ENCODE assay signal across 17 mouse cellular contexts in genomic region chr7:81875372-81875771, GRCm38 (mm10). TPM values are rescaled to one million over a fixed set of nuclear protein-coding genes. Genes with fewer than 3 reads are reported as not detected.
A peak's percentile ranks its signal among the peaks of the same experiment; 100 is the strongest.
DNase-seq lines count a peak whose midpoint lies in the region; ATAC-seq lines count a peak whose summit lies in the region.
"Had no signal": no experiment of that assay in that cellular context is flagged by ENCODE, and none has a peak within 500 bp of the region (broad histone marks: within the 10 kb centered on the region; RNA-seq: fewer than 3 reads in every experiment).

No protein-coding gene starts in this region.

- no peak overlapping the region for H3K9ac ChIP-seq in hindbrain, embryonic 16.5 days (ENCODE audit: low read depth, low read length)
- H3K9ac ChIP-seq in hindbrain, embryonic 12.5 days: no peak overlapping the region
- no peak overlapping the region for H3K9ac ChIP-seq in neural tube, embryonic 13.5 days
- no peak overlapping the region for H3K9ac ChIP-seq in neural tube, embryonic 15.5 days (replicated peaks)
- no peak overlapping the region for H3K9ac ChIP-seq in liver, embryonic 12.5 days
- H3K9ac ChIP-seq: intestine, embryonic 15.5 days; stomach, embryonic 15.5 days had no signal

- WGBS in hindbrain, embryonic 16.5 days: 75% methylated on average over 9 of the region's 9 CpGs
- 89% methylated on average over 9 of the region's 9 CpGs for WGBS in hindbrain, embryonic 12.5 days
- 68% methylated on average over 9 of the region's 9 CpGs for WGBS in neural tube, embryonic 13.5 days
- WGBS in neural tube, embryonic 15.5 days: 62% methylated on average over 9 of the region's 9 CpGs
- WGBS in liver, embryonic 12.5 days (ENCODE audit: insufficient replicate concordance): 72% methylated on average over 9 of the region's 9 CpGs

- H3K4me1 ChIP-seq in hindbrain, embryonic 16.5 days (ENCODE audit: control insufficient read depth, insufficient read depth, low read depth, low read length): peaks cover 3% of the 10 kb centered on the region
- H3K4me1 ChIP-seq in hindbrain, embryonic 12.5 days: no peaks in the 10 kb centered on the region
- H3K4me1 ChIP-seq in neural tube, embryonic 13.5 days (replicated peaks): peaks cover 12% of the 10 kb centered on the region
- H3K4me1 ChIP-seq in neural tube, embryonic 15.5 days: peaks cover 16% of the 10 kb centered on the region; the same call in 1 of the 2 replicates
- 0 out of 2 replicates have a peak, but pooled peaks cover 4% of the 10 kb centered on the region for H3K4me1 ChIP-seq in liver, embryonic 12.5 days
- H3K4me1 ChIP-seq: stomach, embryonic 15.5 days had no signal

- ATAC-seq in hindbrain, embryonic 16.5 days: 0 out of 2 replicates have a peak, but pooled peaks have one; percentile 18
- ATAC-seq in hindbrain, embryonic 12.5 days (ENCODE audit: low FRiP score): no peak
- no peak; the same call in 1 of the 2 replicates for ATAC-seq in neural tube, embryonic 13.5 days (ENCODE audit: low read depth)
- peak; percentile 7; the same call in 1 of the 2 replicates for ATAC-seq in neural tube, embryonic 15.5 days (ENCODE audit: low FRiP score)
- ATAC-seq in liver, embryonic 12.5 days: no peak
- ATAC-seq: intestine, embryonic 15.5 days had no signal

- H3K4me3 ChIP-seq in hindbrain, embryonic 16.5 days (ENCODE audit: low read length): no peak overlapping the region
- H3K4me3 ChIP-seq in hindbrain, embryonic 12.5 days: no peak overlapping the region
- no peak overlapping the region for H3K4me3 ChIP-seq in neural tube, embryonic 13.5 days
- H3K4me3 ChIP-seq in neural tube, embryonic 15.5 days (replicated peaks): no peak overlapping the region
- no peak overlapping the region for H3K4me3 ChIP-seq in liver, embryonic 12.5 days
- H3K4me3 ChIP-seq: erythroblast, embryonic 14.5 days; intestine, embryonic 15.5 days; stomach, embryonic 15.5 days had no signal

- no peaks in the 10 kb centered on the region for H3K27me3 ChIP-seq in hindbrain, embryonic 16.5 days (replicated peaks; ENCODE audit: control insufficient read depth, insufficient read depth, low read length)
- no peaks in the 10 kb centered on the region for H3K27me3 ChIP-seq in hindbrain, embryonic 12.5 days
- no peaks in the 10 kb centered on the region for H3K27me3 ChIP-seq in neural tube, embryonic 13.5 days
- no peaks in the 10 kb centered on the region for H3K27me3 ChIP-seq in neural tube, embryonic 15.5 days (replicated peaks)
- H3K27me3 ChIP-seq in liver, embryonic 12.5 days (replicated peaks): peaks cover 33% of the 10 kb centered on the region; the same call in 1 of the 2 replicates
- H3K27me3 ChIP-seq: intestine, embryonic 15.5 days; stomach, embryonic 15.5 days had no signal

- no peak for DNase-seq in neural tube, embryonic 10.5 days (ENCODE audit: extremely low spot score, low spot score)
- DNase-seq in adrenal gland, postnatal 10 days: peak; percentile 51
- DNase-seq: cerebellum, adult 9-10 months; heart, postnatal 10 days; kidney, postnatal 4 days; thymus, postnatal 36 days had no signal

- H3K27ac ChIP-seq in hindbrain, embryonic 16.5 days (ENCODE audit: low read depth, low read length): no peak overlapping the region
- H3K27ac ChIP-seq in hindbrain, embryonic 12.5 days: no peak overlapping the region
- peak overlapping the region; percentile 56 for H3K27ac ChIP-seq in neural tube, embryonic 13.5 days (replicated peaks)
- peak overlapping the region; percentile 48 for H3K27ac ChIP-seq in neural tube, embryonic 15.5 days (replicated peaks)
- no peak overlapping the region for H3K27ac ChIP-seq in liver, embryonic 12.5 days
- H3K27ac ChIP-seq: intestine, embryonic 15.5 days; stomach, embryonic 15.5 days had no signal

- H3K4me2 ChIP-seq in hindbrain, embryonic 16.5 days (ENCODE audit: low read length): no peak overlapping the region
- H3K4me2 ChIP-seq in hindbrain, embryonic 12.5 days (replicated peaks): no peak overlapping the region
- no peak overlapping the region for H3K4me2 ChIP-seq in neural tube, embryonic 13.5 days
- no peak overlapping the region for H3K4me2 ChIP-seq in neural tube, embryonic 15.5 days
- H3K4me2 ChIP-seq in liver, embryonic 12.5 days: no peak overlapping the region
- H3K4me2 ChIP-seq: intestine, embryonic 15.5 days; liver, embryonic 11.5 days; stomach, embryonic 15.5 days had no signal

- no peaks in the 10 kb centered on the region for H3K36me3 ChIP-seq in hindbrain, embryonic 16.5 days (ENCODE audit: control insufficient read depth, insufficient read depth, low read length)
- no peaks in the 10 kb centered on the region for H3K36me3 ChIP-seq in hindbrain, embryonic 12.5 days
- H3K36me3 ChIP-seq in neural tube, embryonic 13.5 days: no peaks in the 10 kb centered on the region
- H3K36me3 ChIP-seq in neural tube, embryonic 15.5 days: no peaks in the 10 kb centered on the region
- no peaks in the 10 kb centered on the region for H3K36me3 ChIP-seq in liver, embryonic 12.5 days
- H3K36me3 ChIP-seq: intestine, embryonic 15.5 days; stomach, embryonic 15.5 days had no signal

- no peaks in the 10 kb centered on the region for H3K9me3 ChIP-seq in hindbrain, embryonic 16.5 days (ENCODE audit: control insufficient read depth, low read length)
- no peaks in the 10 kb centered on the region for H3K9me3 ChIP-seq in hindbrain, embryonic 12.5 days (replicated peaks)
- H3K9me3 ChIP-seq in neural tube, embryonic 13.5 days: no peaks in the 10 kb centered on the region
- H3K9me3 ChIP-seq in neural tube, embryonic 15.5 days (replicated peaks): no peaks in the 10 kb centered on the region
- no peaks in the 10 kb centered on the region for H3K9me3 ChIP-seq in liver, embryonic 12.5 days (replicated peaks)
- H3K9me3 ChIP-seq: intestine, embryonic 15.5 days; stomach, embryonic 15.5 days had no signal

RNA-seq across cellular contexts. Expression of gene Tm6sf1, which starts 16.6 kb away (rescaled TPM):
- 9.0 and 13.0 TPM in 2 replicates for polyA plus RNA-seq in hindbrain, embryonic 16.5 days (2015; fragmentation: Nextera tagmentation; extraction: Ambion mirVana)
- 13.0 and 13.5 TPM in 2 replicates for polyA plus RNA-seq in hindbrain, embryonic 12.5 days (2016; fragmentation: Nextera tagmentation; extraction: Ambion mirVana)
- polyA plus RNA-seq in neural tube, embryonic 13.5 days (2015; fragmentation: Nextera tagmentation; extraction: Ambion mirVana): 13.4 TPM in 2 replicates
- total RNA-seq in adrenal gland, postnatal 10 days (2021): 10 to 100 TPM; 15.8 to 21.2 TPM
- 15.1 and 25.6 TPM in 2 replicates for polyA plus RNA-seq in neural tube, embryonic 15.5 days (2015; fragmentation: Nextera tagmentation; extraction: Ambion mirVana)
- polyA plus RNA-seq in liver, embryonic 12.5 days (2016; fragmentation: Nextera tagmentation; extraction: Ambion mirVana): 8.3 and 8.9 TPM in 2 replicates

RNA-seq across cellular contexts. Expression of gene Gm10160, which starts 19.8 kb away (rescaled TPM):
- polyA plus RNA-seq in hindbrain, embryonic 16.5 days (2015; fragmentation: Nextera tagmentation; extraction: Ambion mirVana): not detected in 2 replicates
- polyA plus RNA-seq in hindbrain, embryonic 12.5 days (2016; fragmentation: Nextera tagmentation; extraction: Ambion mirVana): not detected in 2 replicates
- not detected in 2 replicates for polyA plus RNA-seq in neural tube, embryonic 13.5 days (2015; fragmentation: Nextera tagmentation; extraction: Ambion mirVana)
- total RNA-seq in adrenal gland, postnatal 10 days (2021): not detected
- polyA plus RNA-seq in neural tube, embryonic 15.5 days (2015; fragmentation: Nextera tagmentation; extraction: Ambion mirVana): not detected in 2 replicates
- polyA plus RNA-seq in liver, embryonic 12.5 days (2016; fragmentation: Nextera tagmentation; extraction: Ambion mirVana): not detected in 2 replicates
- total RNA-seq: heart, postnatal 10 days; left cerebral cortex, adult 8-10 months had no signal
- polyA plus RNA-seq: erythroblast, embryonic 14.5 days; gonadal fat pad, adult 2 months; intestine, embryonic 15.5 days; liver, embryonic 11.5 days; stomach, embryonic 15.5 days had no signal

RNA-seq across cellular contexts. Expression of gene Btbd1, which starts 46.1 kb away (rescaled TPM):
- 80.6 and 91.0 TPM in 2 replicates for polyA plus RNA-seq in hindbrain, embryonic 16.5 days (2015; fragmentation: Nextera tagmentation; extraction: Ambion mirVana)
- polyA plus RNA-seq in hindbrain, embryonic 12.5 days (2016; fragmentation: Nextera tagmentation; extraction: Ambion mirVana): 110 and 111 TPM in 2 replicates
- 97.1 and 102 TPM in 2 replicates for polyA plus RNA-seq in neural tube, embryonic 13.5 days (2015; fragmentation: Nextera tagmentation; extraction: Ambion mirVana)
- total RNA-seq in adrenal gland, postnatal 10 days (2021): 100 to 1,000 TPM; 116 to 135 TPM
- polyA plus RNA-seq in neural tube, embryonic 15.5 days (2015; fragmentation: Nextera tagmentation; extraction: Ambion mirVana): 93.1 and 96.6 TPM in 2 replicates
- 39.6 and 41.1 TPM in 2 replicates for polyA plus RNA-seq in liver, embryonic 12.5 days (2016; fragmentation: Nextera tagmentation; extraction: Ambion mirVana)

RNA-seq across cellular contexts. Expression of gene Hdgfl3, which starts 58.9 kb away (rescaled TPM):
- polyA plus RNA-seq in hindbrain, embryonic 16.5 days (2015; fragmentation: Nextera tagmentation; extraction: Ambion mirVana): 47.6 and 49.5 TPM in 2 replicates
- 57.5 and 61.0 TPM in 2 replicates for polyA plus RNA-seq in hindbrain, embryonic 12.5 days (2016; fragmentation: Nextera tagmentation; extraction: Ambion mirVana)
- polyA plus RNA-seq in neural tube, embryonic 13.5 days (2015; fragmentation: Nextera tagmentation; extraction: Ambion mirVana): 56.1 and 56.2 TPM in 2 replicates
- total RNA-seq in adrenal gland, postnatal 10 days (2021): 10 to 100 TPM; 12.2 to 15.8 TPM
- polyA plus RNA-seq in neural tube, embryonic 15.5 days (2015; fragmentation: Nextera tagmentation; extraction: Ambion mirVana): 50.4 and 57.4 TPM in 2 replicates
- polyA plus RNA-seq in liver, embryonic 12.5 days (2016; fragmentation: Nextera tagmentation; extraction: Ambion mirVana): 2.0 and 2.5 TPM in 2 replicates
- polyA plus RNA-seq: erythroblast, embryonic 14.5 days had no signal

Comparison
In these comparisons a context has a peak if more than half of its experiments do, and no peak if none do; other contexts are left out.
1. ATAC-seq: peak in hindbrain, embryonic 16.5 days (single experiment) and neural tube, embryonic 15.5 days (single experiment); none in hindbrain, embryonic 12.5 days (single experiment), neural tube, embryonic 13.5 days (single experiment) and liver, embryonic 12.5 days (single experiment).
2. H3K27ac ChIP-seq: peak in neural tube, embryonic 13.5 days (single experiment) and neural tube, embryonic 15.5 days (single experiment); none in hindbrain, embryonic 16.5 days (single experiment), hindbrain, embryonic 12.5 days (single experiment) and liver, embryonic 12.5 days (single experiment).